19 mouse cellular contexts compared by ENCODE assay signal in the genomic region with DNA sequence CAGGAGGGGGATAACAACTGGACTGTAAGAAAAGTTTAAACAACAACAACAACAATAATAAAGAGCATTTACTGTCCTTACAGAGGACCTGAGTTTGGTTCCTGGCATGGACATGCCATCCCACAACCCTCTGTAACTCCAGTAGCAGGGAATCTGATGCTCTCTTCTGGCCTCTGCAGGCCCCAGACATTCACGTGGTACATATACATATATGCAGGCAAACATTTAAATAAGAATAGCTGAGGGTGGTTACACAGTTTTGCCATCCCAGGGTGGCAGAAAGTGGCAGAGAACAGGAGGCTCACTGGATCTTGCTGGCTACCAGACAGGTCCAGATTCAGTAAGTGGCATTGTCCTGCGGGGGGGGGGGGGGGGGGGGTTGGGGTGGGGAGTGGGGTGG. TPM values are rescaled to one million over a fixed set of nuclear protein-coding genes. Genes with fewer than 3 reads are reported as not detected.
DNase-seq lines count a peak whose midpoint lies in the region; ATAC-seq lines count a peak whose summit lies in the region.
"Had no signal": no experiment of that assay in that cellular context is flagged by ENCODE, and none has a peak within 500 bp of the region (broad histone marks: within the 10 kb centered on the region; RNA-seq: fewer than 3 reads in every experiment).

No protein-coding gene starts in this region.

- no peak for DNase-seq in hindbrain, embryonic 10.5 days (ENCODE audit: low spot score)
- DNase-seq in embryonic facial prominence, embryonic 14.5 days (ENCODE audit: low spot score), result no peak
- no peak for DNase-seq in T-cell, adult 2 months (ENCODE audit: low spot score)
- no peak for DNase-seq in gastrocnemius, postnatal 25 days
- DNase-seq: adrenal gland, adult 8-10 months; cerebellum, adult 2 months; cerebellum, postnatal 25 days; embryo, embryonic 11 days; kidney, adult 8-10 months; kidney, postnatal 25 days; layer of hippocampus, postnatal 36 days; lung, postnatal 4 days had no signal

- H3K4me2 ChIP-seq in hindbrain, embryonic 16.5 days (ENCODE audit: low read length), result no peak overlapping the region
- H3K4me2 ChIP-seq in midbrain, embryonic 12.5 days (replicated peaks), result no peak overlapping the region
- H3K4me2 ChIP-seq in midbrain, embryonic 15.5 days, result no peak overlapping the region
- H3K4me2 ChIP-seq in embryonic facial prominence, embryonic 14.5 days (ENCODE audit: low read depth, low read length), result no peak overlapping the region

- H3K4me1 ChIP-seq in hindbrain, embryonic 10.5 days (replicated peaks), result peaks cover 52% of the 10 kb centered on the region
- peaks cover 13% of the 10 kb centered on the region for H3K4me1 ChIP-seq in hindbrain, embryonic 16.5 days (ENCODE audit: control insufficient read depth, insufficient read depth, low read depth, low read length)
- H3K4me1 ChIP-seq in midbrain, embryonic 12.5 days, result peaks cover 42% of the 10 kb centered on the region
- peaks cover 6% of the 10 kb centered on the region for H3K4me1 ChIP-seq in midbrain, embryonic 15.5 days
- H3K4me1 ChIP-seq in embryonic facial prominence, embryonic 14.5 days (ENCODE audit: control insufficient read depth, insufficient read depth, low read length), result peaks cover 56% of the 10 kb centered on the region

- no peaks in the 10 kb centered on the region for H3K36me3 ChIP-seq in hindbrain, embryonic 10.5 days
- H3K36me3 ChIP-seq in hindbrain, embryonic 16.5 days (ENCODE audit: control insufficient read depth, insufficient read depth, low read length), result no peaks in the 10 kb centered on the region
- H3K36me3 ChIP-seq in midbrain, embryonic 12.5 days, result no peaks in the 10 kb centered on the region
- H3K36me3 ChIP-seq in midbrain, embryonic 15.5 days (replicated peaks), result no peaks in the 10 kb centered on the region
- no peaks in the 10 kb centered on the region for H3K36me3 ChIP-seq in embryonic facial prominence, embryonic 14.5 days (ENCODE audit: control insufficient read depth, insufficient read depth, low read length)
- H3K36me3 ChIP-seq: heart, embryonic 10.5 days had no signal

- no peaks in the 10 kb centered on the region for H3K9me3 ChIP-seq in hindbrain, embryonic 10.5 days
- no peaks in the 10 kb centered on the region for H3K9me3 ChIP-seq in hindbrain, embryonic 16.5 days (ENCODE audit: control insufficient read depth, low read length)
- H3K9me3 ChIP-seq in midbrain, embryonic 12.5 days, result no peaks in the 10 kb centered on the region
- H3K9me3 ChIP-seq in midbrain, embryonic 15.5 days, result no peaks in the 10 kb centered on the region
- H3K9me3 ChIP-seq in embryonic facial prominence, embryonic 14.5 days (ENCODE audit: control insufficient read depth, low read length), result no peaks in the 10 kb centered on the region
- H3K9me3 ChIP-seq: heart, embryonic 10.5 days had no signal

- H3K27ac ChIP-seq in hindbrain, embryonic 10.5 days, result peak overlapping the region; percentile 89
- H3K27ac ChIP-seq in hindbrain, embryonic 16.5 days (ENCODE audit: low read depth, low read length), result no peak overlapping the region
- peak overlapping the region; percentile 79 for H3K27ac ChIP-seq in midbrain, embryonic 12.5 days (replicated peaks)
- no peak overlapping the region for H3K27ac ChIP-seq in midbrain, embryonic 15.5 days
- H3K27ac ChIP-seq in embryonic facial prominence, embryonic 14.5 days (replicated peaks; ENCODE audit: low read depth, low read length), result peak overlapping the region; percentile 90

- no peak overlapping the region for H3K4me3 ChIP-seq in hindbrain, embryonic 10.5 days
- H3K4me3 ChIP-seq in hindbrain, embryonic 16.5 days (ENCODE audit: low read length), result no peak overlapping the region
- H3K4me3 ChIP-seq in midbrain, embryonic 12.5 days, result no peak overlapping the region
- no peak overlapping the region for H3K4me3 ChIP-seq in midbrain, embryonic 15.5 days
- no peak overlapping the region for H3K4me3 ChIP-seq in embryonic facial prominence, embryonic 14.5 days (ENCODE audit: low read depth, low read length)
- H3K4me3 ChIP-seq: heart, embryonic 10.5 days; layer of hippocampus, adult 2 months had no signal

- H3K9ac ChIP-seq in hindbrain, embryonic 16.5 days (ENCODE audit: low read depth, low read length), result no peak overlapping the region
- no peak overlapping the region for H3K9ac ChIP-seq in midbrain, embryonic 12.5 days (replicated peaks)
- H3K9ac ChIP-seq in midbrain, embryonic 15.5 days, result no peak overlapping the region
- H3K9ac ChIP-seq in embryonic facial prominence, embryonic 14.5 days (ENCODE audit: low read depth, low read length), result no peak overlapping the region

- ATAC-seq in hindbrain, embryonic 16.5 days, result no peak
- ATAC-seq in midbrain, embryonic 12.5 days (ENCODE audit: low FRiP score, low read depth), result no peak
- ATAC-seq in midbrain, embryonic 15.5 days (replicated peaks), result no peak
- ATAC-seq in embryonic facial prominence, embryonic 14.5 days (ENCODE audit: low read depth), result no peak
- ATAC-seq: activated CD4-positive, CD25-positive, alpha-beta regulatory T cell, adult 4 months; forebrain, embryonic 14.5 days had no signal

- WGBS in hindbrain, embryonic 10.5 days, result 18% methylated on average over 2 of the region's 2 CpGs
- WGBS in hindbrain, embryonic 16.5 days, result 12% methylated on average over 1 of the region's 2 CpGs
- 8% methylated on average over 1 of the region's 2 CpGs for WGBS in midbrain, embryonic 12.5 days
- 12% methylated on average over 1 of the region's 2 CpGs for WGBS in midbrain, embryonic 15.5 days
- 17% methylated on average over 1 of the region's 2 CpGs for WGBS in embryonic facial prominence, embryonic 14.5 days

- no peaks in the 10 kb centered on the region for H3K27me3 ChIP-seq in hindbrain, embryonic 10.5 days (ENCODE audit: insufficient read depth, poor library complexity, severe bottlenecking)
- no peaks in the 10 kb centered on the region for H3K27me3 ChIP-seq in hindbrain, embryonic 16.5 days (replicated peaks; ENCODE audit: control insufficient read depth, insufficient read depth, low read length)
- H3K27me3 ChIP-seq in midbrain, embryonic 12.5 days, result no peaks in the 10 kb centered on the region
- no peaks in the 10 kb centered on the region for H3K27me3 ChIP-seq in midbrain, embryonic 15.5 days (replicated peaks)
- H3K27me3 ChIP-seq in embryonic facial prominence, embryonic 14.5 days (replicated peaks; ENCODE audit: control insufficient read depth, insufficient read depth, low read length), result no peaks in the 10 kb centered on the region

RNA-seq across cellular contexts. Expression of a gene that starts 41.8 kb away (rescaled TPM):
- polyA plus RNA-seq in hindbrain, embryonic 10.5 days (2016; fragmentation: Nextera tagmentation; extraction: Ambion mirVana), result 918 and 954 TPM in 2 replicates
- 395 and 417 TPM in 2 replicates for polyA plus RNA-seq in hindbrain, embryonic 16.5 days (2015; fragmentation: Nextera tagmentation; extraction: Ambion mirVana)
- polyA plus RNA-seq in midbrain, embryonic 12.5 days (2016; fragmentation: Nextera tagmentation; extraction: Ambion mirVana), result 905 and 975 TPM in 2 replicates
- polyA plus RNA-seq in midbrain, embryonic 15.5 days (2015; fragmentation: Nextera tagmentation; extraction: Ambion mirVana), result 369 and 402 TPM in 2 replicates
- 870 and 944 TPM in 2 replicates for polyA plus RNA-seq in embryonic facial prominence, embryonic 14.5 days (2014; fragmentation: Nextera tagmentation; extraction: Ambion mirVana)
- 10 to 100 TPM; 28.0 to 29.2 TPM for total RNA-seq in gastrocnemius, postnatal 25 days (2021)

Comparison
In these comparisons a context has a peak if more than half of its experiments do, and no peak if none do; other contexts are left out.
1. H3K27ac ChIP-seq: peak in hindbrain, embryonic 10.5 days (single experiment), midbrain, embryonic 12.5 days (single experiment) and embryonic facial prominence, embryonic 14.5 days (single experiment); none in hindbrain, embryonic 16.5 days (single experiment) and midbrain, embryonic 15.5 days (single experiment).